Mouse (Mus musculus) liver, postnatal 0 days (tissue): ENCODE results near the gene Zxdc.

Source experiments
- CTCF ChIP-seq: sonication (generic); IDR thresholded peaks from 2 replicates; pipeline ENCODE4 v1.5.1; 2016; ENCODE audit warnings: antibody characterized with exemption, low read depth
- EP300 ChIP-seq: IDR thresholded peaks from 2 replicates; pipeline ENCODE4 v1.6.1; 2016; ENCODE audit warnings: antibody characterized with exemption, low read depth, mild to moderate bottlenecking

- TF ChIP-seq EP300 (no peak), CTCF (no peak)
Observed at GRCm38 (mm10) chr6:90437041-90437440, 67.7 kb downstream of the Zxdc start.
